Comparison of ENCODE assay signal across 24 mouse cellular contexts in the genomic region with DNA sequence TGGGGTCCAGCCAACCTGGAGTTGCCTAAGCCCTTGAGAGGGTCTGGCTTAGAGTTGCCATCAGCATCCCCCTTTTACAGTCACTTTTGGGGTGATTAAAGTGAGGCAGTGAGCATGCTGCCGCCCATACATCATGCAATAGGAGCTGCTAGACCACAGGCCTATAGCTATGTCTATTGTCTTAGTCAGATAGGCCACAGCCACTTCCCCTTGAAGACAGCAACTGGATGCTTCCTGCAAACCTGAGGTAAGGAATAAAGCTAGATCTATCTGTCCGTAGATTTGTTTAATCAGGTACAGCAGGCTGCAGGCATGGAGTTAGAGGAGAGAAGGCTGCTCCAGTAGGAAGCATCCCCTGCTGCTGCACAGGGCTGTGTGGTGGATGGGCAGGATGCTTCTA. TPM values are rescaled to one million over a fixed set of nuclear protein-coding genes. Genes with fewer than 3 reads are reported as not detected.
"Had no signal": no experiment of that assay in that cellular context is flagged by ENCODE, and none has a peak within 500 bp of the region (broad histone marks: within the 10 kb centered on the region; RNA-seq: fewer than 3 reads in every experiment).

No protein-coding gene starts in this region.

- H3K9ac ChIP-seq: liver, embryonic 13.5 days; liver, embryonic 15.5 days; liver, postnatal 0 days; lung, embryonic 15.5 days; midbrain, embryonic 12.5 days; neural tube, embryonic 12.5 days had no signal

- H3K27me3 ChIP-seq: liver, embryonic 13.5 days; liver, embryonic 15.5 days; lung, embryonic 15.5 days; midbrain, embryonic 12.5 days; neural tube, embryonic 12.5 days had no signal

- H3K36me3 ChIP-seq: liver, embryonic 13.5 days; liver, embryonic 15.5 days; lung, embryonic 15.5 days; midbrain, embryonic 10.5 days; midbrain, embryonic 12.5 days; neural tube, embryonic 12.5 days had no signal

- H3K9me3 ChIP-seq: liver, embryonic 13.5 days; liver, embryonic 15.5 days; lung, embryonic 15.5 days; midbrain, embryonic 10.5 days; midbrain, embryonic 12.5 days; neural tube, embryonic 12.5 days had no signal

- H3K4me1 ChIP-seq: liver, embryonic 13.5 days; lung, embryonic 15.5 days; midbrain, embryonic 12.5 days; neural tube, embryonic 12.5 days had no signal

- H3K27ac ChIP-seq: liver, embryonic 13.5 days; liver, embryonic 15.5 days; lung, embryonic 15.5 days; macrophage; midbrain, embryonic 10.5 days; midbrain, embryonic 12.5 days; neural tube, embryonic 12.5 days had no signal

- H3K4me3 ChIP-seq: liver, embryonic 13.5 days; liver, embryonic 15.5 days; lung, embryonic 15.5 days; midbrain, embryonic 10.5 days; midbrain, embryonic 12.5 days; neural tube, embryonic 12.5 days had no signal

- H3K4me2 ChIP-seq: liver, embryonic 13.5 days; liver, embryonic 15.5 days; lung, embryonic 15.5 days; midbrain, embryonic 12.5 days; neural tube, embryonic 12.5 days had no signal

- DNase-seq: liver, embryonic 13.5 days; liver, postnatal 0 days; lung, adult 2 months; lung, postnatal 14 days; lung, postnatal 36 days; midbrain, embryonic 14.5 days; right cerebral cortex, postnatal 14 days; spleen, adult 18-20 months; thymus, postnatal 14 days; thymus, postnatal 36 days had no signal

- ATAC-seq: lung, postnatal 0 days; midbrain, embryonic 16.5 days had no signal

RNA-seq across cellular contexts. Expression of gene Ftcd, which starts 4.4 kb away (rescaled TPM):
- total RNA-seq: megakaryocyte progenitor cell, adult 5-6 weeks; neutrophil, adult 5-6 weeks had no signal
- polyA plus RNA-seq: lung, embryonic 15.5 days; macrophage; midbrain, embryonic 10.5 days; midbrain, embryonic 12.5 days; midbrain, embryonic 14.5 days; neural tube, embryonic 12.5 days; neural tube, embryonic 14.5 days; stomach, embryonic 14.5 days had no signal

RNA-seq across cellular contexts. Expression of gene Spatc1l, which starts 9.0 kb away (rescaled TPM):
- total RNA-seq: megakaryocyte progenitor cell, adult 5-6 weeks; neutrophil, adult 5-6 weeks had no signal
- polyA plus RNA-seq: liver, embryonic 13.5 days; liver, embryonic 15.5 days; liver, postnatal 0 days; lung, embryonic 15.5 days; lung, postnatal 0 days; macrophage; midbrain, embryonic 10.5 days; midbrain, embryonic 14.5 days; midbrain, embryonic 16.5 days; neural tube, embryonic 12.5 days; stomach, embryonic 16.5 days; thymus, postnatal 0 days had no signal

RNA-seq across cellular contexts. Expression of gene Col6a2, which starts 52.4 kb away (rescaled TPM):
- total RNA-seq: megakaryocyte progenitor cell, adult 5-6 weeks; neutrophil, adult 5-6 weeks had no signal
